Mouse (Mus musculus): ENCODE measurements around the gene Cep170b.
A peak's percentile ranks its signal among the peaks of the same experiment; 100 is the strongest.

Cep170b gene

GRCm38 (mm10) chr12:112702374-112703320, 17.6 kb upstream of the Cep170b start:
- DNase-seq, result no peak

GRCm38 (mm10) chr12:112706704-112707572, 13.3 kb upstream of the Cep170b start:
- peak; percentile 87 for DNase-seq

GRCm38 (mm10) chr12:112707573-112707869, 12.7 kb upstream of the Cep170b start:
- no peak for DNase-seq

GRCm38 (mm10) chr12:112713984-112714383, 6.3 kb upstream of the Cep170b start:
- DNase-seq, result no peak

- DNase-seq, result no peak
Observed at GRCm38 (mm10) chr12:112717140-112717539, 3.1 kb upstream of the Cep170b start.

- DNase-seq, result no peak
Observed at GRCm38 (mm10) chr12:112718995-112719394, 1.3 kb upstream of the Cep170b start.

GRCm38 (mm10) chr12:112720890-112721423, 702 bp downstream of the Cep170b start:
- no peak for DNase-seq

GRCm38 (mm10) chr12:112721424-112722239, 1.4 kb downstream of the Cep170b start:
- peak; percentile 71 for DNase-seq

GRCm38 (mm10) chr12:112722240-112723027, 2.2 kb downstream of the Cep170b start:
- peak; percentile 76 for DNase-seq

GRCm38 (mm10) chr12:112723028-112723330, 2.7 kb downstream of the Cep170b start:
- no peak for DNase-seq

- peak; percentile 17 for DNase-seq
Observed at GRCm38 (mm10) chr12:112723445-112723844, 3.2 kb downstream of the Cep170b start.

GRCm38 (mm10) chr12:112724077-112724805, 4.0 kb downstream of the Cep170b start:
- DNase-seq, result peak; percentile 77

- DNase-seq, result peak; percentile 24
Observed at GRCm38 (mm10) chr12:112727801-112728200, 7.5 kb downstream of the Cep170b start.

- no peak for DNase-seq
Observed at GRCm38 (mm10) chr12:112730808-112731207, 10.6 kb downstream of the Cep170b start.

- peak; percentile 48 for DNase-seq
Observed at GRCm38 (mm10) chr12:112732591-112732990, 12.3 kb downstream of the Cep170b start.

- DNase-seq, result no peak
Observed at GRCm38 (mm10) chr12:112734108-112734820, 14.0 kb downstream of the Cep170b start.

- DNase-seq, result peak; percentile 34
Observed at GRCm38 (mm10) chr12:112734881-112735655, 14.8 kb downstream of the Cep170b start.

GRCm38 (mm10) chr12:112735896-112736635, 15.8 kb downstream of the Cep170b start:
- DNase-seq, result peak; percentile 43

- DNase-seq, result peak; percentile 38
Observed at GRCm38 (mm10) chr12:112736636-112736925, 16.3 kb downstream of the Cep170b start.

All from cerebellum, adult 11 months (tissue).